Mouse (Mus musculus) heart, postnatal 36 days (tissue): ENCODE data around the gene Nmbr. TPM values are rescaled to one million over a fixed set of nuclear protein-coding genes. Genes with fewer than 3 reads are reported as not detected.

Source experiments
- total RNA-seq, 2 experiments: library from RNA; stranded (reverse); gene quantifications; 2 replicates each; pipeline ENCODE4 v1.2.3; 2021

Nmbr gene
- total RNA-seq, 2 experiments from 2014 or later: not detected

Other genes with a start within 250 kb of the Nmbr start
- 1 to 10 TPM; 2.1 to 2.5 TPM for gene Adgrg6, start 159.9 kb upstream of the Nmbr start, total RNA-seq
- 10 to 100 TPM; 29.5 to 35.5 TPM for gene Vta1, start within 50 bp of the Nmbr start, total RNA-seq
- gene Gje1, start 12.6 kb downstream of the Nmbr start, total RNA-seq: not detected